Mouse (Mus musculus) CD8-positive naive resting alpha-beta T cell, adult 57 days (primary cell): ENCODE measurements around the gene Atp2b1. TPM values are rescaled to one million over a fixed set of nuclear protein-coding genes. Genes with fewer than 3 reads are reported as not detected.

Experiments used
- total RNA-seq: library from RNA; stranded (reverse); gene quantifications from one replicate; pipeline ENCODE4 v1.2.4, GENCODE M21; 2023

Gene Atp2b1
- 124 TPM for total RNA-seq

DNA sequence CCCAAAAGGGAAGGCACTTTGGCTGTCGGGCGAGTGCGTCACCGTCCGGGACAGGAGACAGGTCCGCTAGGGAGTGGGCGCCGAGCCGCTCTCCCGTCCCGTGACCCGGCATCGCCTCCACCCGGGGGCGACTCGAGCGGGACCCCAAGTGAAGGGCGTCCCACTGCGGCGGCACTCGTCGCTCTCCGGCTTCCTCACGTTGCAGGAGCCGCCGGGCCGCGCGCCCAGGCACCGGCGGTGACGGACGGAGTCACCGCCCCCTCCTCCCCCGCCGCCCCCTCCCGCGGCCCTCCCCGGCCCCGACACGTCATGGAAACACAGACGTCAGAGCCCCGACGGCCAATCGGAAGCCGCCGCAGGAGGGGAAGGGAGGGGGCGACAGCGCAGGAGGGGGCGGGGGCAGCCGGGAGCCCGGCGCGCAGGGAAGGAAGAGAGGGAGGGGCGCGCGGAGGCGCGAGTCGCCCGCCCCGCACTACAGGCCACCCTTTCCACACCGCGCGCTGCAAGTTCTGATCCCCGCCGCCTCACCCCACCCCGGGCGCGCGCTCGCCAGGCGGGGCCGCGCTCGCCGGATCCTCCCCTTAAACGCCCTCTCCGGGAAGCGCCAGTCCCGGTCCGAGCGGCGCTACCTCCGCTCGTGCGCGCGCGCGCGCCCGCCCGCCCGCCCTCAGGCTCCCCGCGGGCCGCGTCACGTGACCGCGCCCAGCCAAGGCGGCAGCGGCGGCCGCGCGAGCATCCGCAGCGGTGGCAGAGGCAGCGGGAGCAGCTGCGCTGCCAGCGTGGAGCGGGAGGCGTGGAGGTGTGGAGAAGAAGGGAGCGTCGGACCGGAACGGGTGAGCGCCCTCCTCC is at the start of gene Atp2b1:
Atp2b1 (plus strand) TSS at position 446 of the 849 bp plus-strand sequence.

Other genes with a start within 250 kb of the Atp2b1 start
- 25.9 TPM for gene Poc1b, start 192.6 kb downstream of the Atp2b1 start, total RNA-seq
- 18.4 TPM for gene Galnt4, start 193.8 kb downstream of the Atp2b1 start, total RNA-seq
- gene Phxr2, start 211.9 kb downstream of the Atp2b1 start, total RNA-seq, result 0.46 TPM